Mouse (Mus musculus): ENCODE measurements at regions not wholly inside any gene's neighbourhood (a gene's known extent, or its start where the extent isn't known, plus 50 kb on each side); places are given as distances from the start of the nearest gene placed in this dataset.

GRCm38 (mm10) chr14:105512914-105513677, 254.7 kb downstream of the Ndfip2 start:
- no peak for ATAC-seq (replicated peaks; ENCODE audit: low FRiP score, low TSS enrichment, low read depth)

DNA sequence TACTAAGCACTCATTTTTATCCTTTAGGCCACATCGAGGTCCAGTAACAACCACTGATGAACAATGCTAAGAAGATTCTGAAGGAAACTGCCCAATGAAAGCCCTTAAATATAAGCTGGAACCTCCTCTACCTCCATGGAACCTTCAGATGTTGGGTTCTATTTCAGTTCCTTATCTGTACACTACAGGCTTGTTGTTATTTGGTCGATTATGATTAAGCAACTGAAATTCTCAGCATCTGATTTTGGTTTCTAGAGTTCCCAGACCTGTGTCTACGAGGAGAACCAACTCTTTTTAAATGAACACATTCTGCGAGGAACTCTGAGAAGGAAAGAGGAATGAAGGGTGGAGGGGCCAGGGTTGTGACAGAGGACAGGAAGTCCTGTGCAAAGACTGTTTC, 253.5 kb downstream of the Ndfip2 start:
- Histone ChIP-seq H3K27me3 (replicated peaks; ENCODE audit: control insufficient read depth, insufficient read depth, low read length) (0 out of 2 replicates have a peak, but pooled peaks cover 3% of the 10 kb centered on the region), H3K9ac (ENCODE audit: low read length) (no peak overlapping the region), H3K9me3 (ENCODE audit: control insufficient read depth, low read length) (no peaks in the 10 kb centered on the region), H3K4me2 (ENCODE audit: low read length) (no peak overlapping the region), H3K27ac (ENCODE audit: low read depth) (no peak overlapping the region), H3K36me3 (ENCODE audit: control insufficient read depth, insufficient read depth, low read length) (no peaks in the 10 kb centered on the region), H3K4me3 (ENCODE audit: low read depth, low read length) (no peak overlapping the region), H3K4me1 (replicated peaks; ENCODE audit: control insufficient read depth, insufficient read depth, low read length) (no peaks in the 10 kb centered on the region)
- DNase-seq (ENCODE audit: low spot score) (no peak), ATAC-seq (replicated peaks; ENCODE audit: low FRiP score, low TSS enrichment, low read depth) (no peak)
- WGBS = 85% methylated on average over 4 of the region's 4 CpGs

More at GRCm38 (mm10) chr14:105512914-105513677, 254.7 kb downstream of the Ndfip2 start:
- no peak overlapping the region for H3K4me3 ChIP-seq (ENCODE audit: low read depth, low read length)
- no peak overlapping the region for H3K27ac ChIP-seq (ENCODE audit: low read depth)
- H3K36me3 ChIP-seq (ENCODE audit: control insufficient read depth, insufficient read depth, low read length) = no peaks in the 10 kb centered on the region
- no peak overlapping the region for H3K9ac ChIP-seq (ENCODE audit: low read length)
- H3K4me1 ChIP-seq (replicated peaks; ENCODE audit: control insufficient read depth, insufficient read depth, low read length) = no peaks in the 10 kb centered on the region
- 90% methylated on average over 12 of the region's 12 CpGs for WGBS
- H3K9me3 ChIP-seq (ENCODE audit: control insufficient read depth, low read length) = no peaks in the 10 kb centered on the region
- DNase-seq (ENCODE audit: low spot score) = no peak
- H3K27me3 ChIP-seq (replicated peaks; ENCODE audit: control insufficient read depth, insufficient read depth, low read length) = 0 out of 2 replicates have a peak, but pooled peaks cover 3% of the 10 kb centered on the region
- H3K4me2 ChIP-seq (ENCODE audit: low read length) = no peak overlapping the region

DNA sequence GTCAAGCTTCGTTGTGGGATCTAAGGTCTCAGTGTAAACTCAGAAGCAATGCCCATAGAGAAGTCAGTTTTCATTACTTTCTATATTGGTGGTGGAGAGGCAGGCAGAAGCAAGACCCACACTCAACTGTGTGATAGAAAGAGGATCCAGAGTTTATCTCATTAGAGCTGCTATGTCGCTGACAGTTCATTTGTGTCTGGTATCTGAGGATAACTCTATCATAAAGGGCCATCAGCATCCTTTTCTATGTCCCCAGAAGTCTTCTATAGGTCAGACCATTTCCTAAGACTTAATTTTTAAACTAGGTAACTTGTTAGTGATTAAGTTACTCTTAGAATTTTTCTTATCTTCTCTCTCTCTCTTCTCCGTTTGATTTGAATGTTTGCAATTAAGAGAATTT, 252.8 kb downstream of the Ndfip2 start:
- Histone ChIP-seq H3K9me3 (ENCODE audit: control insufficient read depth, low read length) (no peaks in the 10 kb centered on the region), H3K27ac (ENCODE audit: low read depth) (no peak overlapping the region), H3K27me3 (replicated peaks; ENCODE audit: control insufficient read depth, insufficient read depth, low read length) (0 out of 2 replicates have a peak, but pooled peaks cover 3% of the 10 kb centered on the region), H3K36me3 (ENCODE audit: control insufficient read depth, insufficient read depth, low read length) (no peaks in the 10 kb centered on the region), H3K9ac (ENCODE audit: low read length) (no peak overlapping the region), H3K4me2 (ENCODE audit: low read length) (no peak overlapping the region), H3K4me3 (ENCODE audit: low read depth, low read length) (no peak overlapping the region), H3K4me1 (replicated peaks; ENCODE audit: control insufficient read depth, insufficient read depth, low read length) (no peaks in the 10 kb centered on the region)
- DNase-seq (ENCODE audit: low spot score) = no peak
- ATAC-seq (replicated peaks; ENCODE audit: low FRiP score, low TSS enrichment, low read depth) = no peak
- 86% methylated on average over 3 of the region's 3 CpGs for WGBS

- 0 out of 2 replicates have a peak, but pooled peaks cover 3% of the 10 kb centered on the region for H3K27me3 ChIP-seq (replicated peaks; ENCODE audit: control insufficient read depth, insufficient read depth, low read length)
- H3K9me3 ChIP-seq (ENCODE audit: control insufficient read depth, low read length) = no peaks in the 10 kb centered on the region
- DNase-seq (ENCODE audit: low spot score) (no peak), ATAC-seq (replicated peaks; ENCODE audit: low FRiP score, low TSS enrichment, low read depth) (no peak)
- no peak overlapping the region for H3K9ac ChIP-seq (ENCODE audit: low read length)
- peaks cover 23% of the 10 kb centered on the region for H3K4me1 ChIP-seq (replicated peaks; ENCODE audit: control insufficient read depth, insufficient read depth, low read length)
- no peak overlapping the region for H3K27ac ChIP-seq (ENCODE audit: low read depth)
- 80% methylated on average over 4 of the region's 4 CpGs for WGBS
- H3K4me2 ChIP-seq (ENCODE audit: low read length) = no peak overlapping the region
- no peak overlapping the region for H3K4me3 ChIP-seq (ENCODE audit: low read depth, low read length)
- H3K36me3 ChIP-seq (ENCODE audit: control insufficient read depth, insufficient read depth, low read length) = no peaks in the 10 kb centered on the region
Measured at GRCm38 (mm10) chr14:105505261-105505660, 246.9 kb downstream of the Ndfip2 start.

DNA sequence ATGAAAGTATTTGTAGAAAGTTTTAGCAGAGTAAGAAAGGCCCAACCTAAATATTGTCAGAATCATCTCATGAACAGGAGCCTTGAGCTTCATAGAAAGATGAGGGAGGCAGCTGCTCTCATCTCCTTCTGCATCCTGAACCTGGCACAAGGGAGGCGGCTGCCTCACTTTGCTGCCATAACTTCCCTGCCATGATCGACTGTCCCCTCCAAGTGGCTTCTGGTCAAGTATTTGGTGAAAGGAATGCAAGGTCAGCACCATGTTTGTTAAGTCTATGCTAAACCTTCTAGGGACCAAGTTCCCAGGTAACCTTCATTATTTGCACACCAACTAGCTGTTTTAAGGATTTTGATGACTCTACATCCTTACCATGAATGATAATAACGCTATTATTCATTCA, 246.0 kb downstream of the Ndfip2 start:
- Histone ChIP-seq H3K27ac (ENCODE audit: low read depth) (no peak overlapping the region), H3K4me2 (ENCODE audit: low read length) (no peak overlapping the region), H3K9me3 (ENCODE audit: control insufficient read depth, low read length) (no peaks in the 10 kb centered on the region), H3K9ac (ENCODE audit: low read length) (no peak overlapping the region), H3K4me3 (ENCODE audit: low read depth, low read length) (no peak overlapping the region), H3K36me3 (ENCODE audit: control insufficient read depth, insufficient read depth, low read length) (no peaks in the 10 kb centered on the region), H3K4me1 (replicated peaks; ENCODE audit: control insufficient read depth, insufficient read depth, low read length) (peaks cover 25% of the 10 kb centered on the region), H3K27me3 (replicated peaks; ENCODE audit: control insufficient read depth, insufficient read depth, low read length) (0 out of 2 replicates have a peak, but pooled peaks cover 3% of the 10 kb centered on the region)
- DNase-seq (ENCODE audit: low spot score) (no peak), ATAC-seq (replicated peaks; ENCODE audit: low FRiP score, low TSS enrichment, low read depth) (no peak)
- WGBS = 87% methylated on average over 3 of the region's 3 CpGs

GRCm38 (mm10) chr14:105503806-105504205, 245.4 kb downstream of the Ndfip2 start:
- no peak overlapping the region for H3K4me3 ChIP-seq (ENCODE audit: low read depth, low read length)
- ATAC-seq (replicated peaks; ENCODE audit: low FRiP score, low TSS enrichment, low read depth) (no peak), DNase-seq (ENCODE audit: low spot score) (peak; percentile 41)
- 80% methylated on average over 5 of the region's 5 CpGs for WGBS
- 0 out of 2 replicates have a peak, but pooled peaks cover 3% of the 10 kb centered on the region for H3K27me3 ChIP-seq (replicated peaks; ENCODE audit: control insufficient read depth, insufficient read depth, low read length)
- H3K9ac ChIP-seq (ENCODE audit: low read length) = no peak overlapping the region
- no peaks in the 10 kb centered on the region for H3K9me3 ChIP-seq (ENCODE audit: control insufficient read depth, low read length)
- no peak overlapping the region for H3K4me2 ChIP-seq (ENCODE audit: low read length)
- H3K4me1 ChIP-seq (replicated peaks; ENCODE audit: control insufficient read depth, insufficient read depth, low read length) = peaks cover 31% of the 10 kb centered on the region
- no peaks in the 10 kb centered on the region for H3K36me3 ChIP-seq (ENCODE audit: control insufficient read depth, insufficient read depth, low read length)
- H3K27ac ChIP-seq (ENCODE audit: low read depth) = no peak overlapping the region

- H3K4me2 ChIP-seq (ENCODE audit: low read length) = peak overlapping the region; percentile 40
- no peak overlapping the region for H3K27ac ChIP-seq (ENCODE audit: low read depth)
- H3K9me3 ChIP-seq (ENCODE audit: control insufficient read depth, low read length) = no peaks in the 10 kb centered on the region
- no peak overlapping the region for H3K9ac ChIP-seq (ENCODE audit: low read length)
- H3K36me3 ChIP-seq (ENCODE audit: control insufficient read depth, insufficient read depth, low read length) = no peaks in the 10 kb centered on the region
- no peak for ATAC-seq (replicated peaks; ENCODE audit: low FRiP score, low TSS enrichment, low read depth)
- no peak overlapping the region for H3K4me3 ChIP-seq (ENCODE audit: low read depth, low read length)
- 0 out of 2 replicates have a peak, but pooled peaks cover 3% of the 10 kb centered on the region for H3K27me3 ChIP-seq (replicated peaks; ENCODE audit: control insufficient read depth, insufficient read depth, low read length)
- H3K4me1 ChIP-seq (replicated peaks; ENCODE audit: control insufficient read depth, insufficient read depth, low read length) = peaks cover 36% of the 10 kb centered on the region
- peak; percentile 64 for DNase-seq (ENCODE audit: low spot score)
- WGBS = 18% methylated on average over 11 of the region's 11 CpGs
Measured at GRCm38 (mm10) chr14:105502633-105502975, 244.2 kb downstream of the Ndfip2 start.

GRCm38 (mm10) chr14:105501792-105502632, 243.6 kb downstream of the Ndfip2 start:
- Histone ChIP-seq H3K9ac (ENCODE audit: low read length) (no peak overlapping the region), H3K9me3 (ENCODE audit: control insufficient read depth, low read length) (no peaks in the 10 kb centered on the region), H3K27me3 (replicated peaks; ENCODE audit: control insufficient read depth, insufficient read depth, low read length) (0 out of 2 replicates have a peak, but pooled peaks cover 3% of the 10 kb centered on the region), H3K4me2 (ENCODE audit: low read length) (peak overlapping the region; percentile 40), H3K27ac (ENCODE audit: low read depth) (peak overlapping the region; percentile 59), H3K36me3 (ENCODE audit: control insufficient read depth, insufficient read depth, low read length) (no peaks in the 10 kb centered on the region), H3K4me3 (ENCODE audit: low read depth, low read length) (peak overlapping the region; percentile 8; the same call in 1 of the 2 replicates), H3K4me1 (replicated peaks; ENCODE audit: control insufficient read depth, insufficient read depth, low read length) (peaks cover 36% of the 10 kb centered on the region)
- 7% methylated on average over 21 of the region's 21 CpGs for WGBS
- DNase-seq (ENCODE audit: low spot score) (peak; percentile 67), ATAC-seq (replicated peaks; ENCODE audit: low FRiP score, low TSS enrichment, low read depth) (0 out of 2 replicates have a peak, but pooled peaks have one; percentile 33)
